ENCODE assay signal across 16 mouse cellular contexts in genomic region chr7:29416906-29417305, GRCm38 (mm10).
DNase-seq lines count a peak whose midpoint lies in the region; ATAC-seq and TF ChIP-seq lines count a peak whose summit lies in the region.
"Had no signal": no experiment of that assay in that cellular context is flagged by ENCODE, and none has a peak within 500 bp of the region (broad histone marks: within the 10 kb centered on the region; RNA-seq: fewer than 3 reads in every experiment).

No protein-coding gene starts in this region.

- peaks cover 35% of the 10 kb centered on the region for H3K4me1 ChIP-seq in midbrain, embryonic 13.5 days (replicated peaks)
- no peaks in the 10 kb centered on the region for H3K4me1 ChIP-seq in midbrain, postnatal 0 days (ENCODE audit: insufficient read depth, low read length)
- peaks cover 67% of the 10 kb centered on the region for H3K4me1 ChIP-seq in lung, embryonic 16.5 days (replicated peaks; ENCODE audit: control insufficient read depth, insufficient read depth, low read length)

- H3K9me3 ChIP-seq in midbrain, embryonic 13.5 days, result no peaks in the 10 kb centered on the region
- H3K9me3 ChIP-seq in midbrain, postnatal 0 days (ENCODE audit: low read length), result no peaks in the 10 kb centered on the region
- H3K9me3 ChIP-seq in lung, embryonic 16.5 days (ENCODE audit: control insufficient read depth, low read length), result no peaks in the 10 kb centered on the region
- H3K9me3 ChIP-seq: embryonic facial prominence, embryonic 15.5 days; hindbrain, embryonic 12.5 days had no signal

- no peak overlapping the region for H3K27ac ChIP-seq in midbrain, embryonic 13.5 days
- H3K27ac ChIP-seq in midbrain, postnatal 0 days (ENCODE audit: low read depth, low read length), result no peak overlapping the region
- H3K27ac ChIP-seq in lung, embryonic 16.5 days (ENCODE audit: low read length), result peak overlapping the region; percentile 84
- H3K27ac ChIP-seq: embryonic facial prominence, embryonic 15.5 days; hindbrain, embryonic 12.5 days; macrophage had no signal

- H3K9ac ChIP-seq in midbrain, embryonic 13.5 days (replicated peaks), result no peak overlapping the region
- no peak overlapping the region for H3K9ac ChIP-seq in midbrain, postnatal 0 days (replicated peaks; ENCODE audit: low read length, poor library complexity, severe bottlenecking)
- H3K9ac ChIP-seq in lung, embryonic 16.5 days (ENCODE audit: low read length), result no peak overlapping the region
- H3K9ac ChIP-seq: embryonic facial prominence, embryonic 15.5 days; hindbrain, embryonic 12.5 days had no signal

- no peak for TF ChIP-seq CTCF in midbrain, postnatal 0 days (IDR thresholded peaks at IDR 0.05)

- peak; percentile 39 to 44 for DNase-seq in adrenal gland, postnatal 36 days
- DNase-seq in adrenal gland, postnatal 4 days (ENCODE audit: low spot score in 2 of 2), result no peak
- no peak for DNase-seq in midbrain, postnatal 0 days (ENCODE audit: low spot score)
- no peak for DNase-seq in cerebellum, postnatal 4 days (ENCODE audit: low spot score in 2 of 2)
- no peak for DNase-seq in kidney, adult 11 months
- no peak for DNase-seq in layer of hippocampus, adult 18-20 months (ENCODE audit: low spot score in 2 of 2)
- DNase-seq: B cell, adult 2 months; kidney, adult 8-10 months; thymus, adult 18-20 months had no signal

- H3K4me3 ChIP-seq in midbrain, embryonic 13.5 days (replicated peaks), result no peak overlapping the region
- no peak overlapping the region for H3K4me3 ChIP-seq in midbrain, postnatal 0 days (ENCODE audit: low read depth, low read length)
- no peak overlapping the region for H3K4me3 ChIP-seq in lung, embryonic 16.5 days (ENCODE audit: low read length)
- H3K4me3 ChIP-seq: embryonic facial prominence, embryonic 15.5 days; hindbrain, embryonic 12.5 days had no signal

- no peak overlapping the region for H3K4me2 ChIP-seq in midbrain, embryonic 13.5 days (replicated peaks)
- no peak overlapping the region for H3K4me2 ChIP-seq in midbrain, postnatal 0 days (ENCODE audit: low read depth, low read length, poor library complexity, severe bottlenecking)
- no peak overlapping the region for H3K4me2 ChIP-seq in lung, embryonic 16.5 days (ENCODE audit: low read depth, low read length)
- H3K4me2 ChIP-seq: embryonic facial prominence, embryonic 15.5 days; heart, embryonic 11.5 days; hindbrain, embryonic 12.5 days had no signal

- WGBS in midbrain, embryonic 13.5 days, result 56% methylated on average over 2 of the region's 2 CpGs
- 54% methylated on average over 2 of the region's 2 CpGs for WGBS in midbrain, postnatal 0 days
- WGBS in lung, embryonic 16.5 days, result 32% methylated on average over 2 of the region's 2 CpGs

- H3K36me3 ChIP-seq in midbrain, embryonic 13.5 days, result no peaks in the 10 kb centered on the region
- H3K36me3 ChIP-seq in midbrain, postnatal 0 days (ENCODE audit: insufficient read depth, low read length), result no peaks in the 10 kb centered on the region
- no peaks in the 10 kb centered on the region for H3K36me3 ChIP-seq in lung, embryonic 16.5 days (ENCODE audit: control insufficient read depth, insufficient read depth, low read length)
- H3K36me3 ChIP-seq: embryonic facial prominence, embryonic 15.5 days; hindbrain, embryonic 12.5 days had no signal

- ATAC-seq in midbrain, embryonic 13.5 days, result 0 out of 2 replicates have a peak, but pooled peaks have one; percentile 55
- ATAC-seq in midbrain, postnatal 0 days (ENCODE audit: low FRiP score), result no peak
- ATAC-seq in lung, embryonic 16.5 days (ENCODE audit: low read depth), result peak; percentile 65
- ATAC-seq: Patski had no signal

- no peaks in the 10 kb centered on the region for H3K27me3 ChIP-seq in midbrain, embryonic 13.5 days
- H3K27me3 ChIP-seq in midbrain, postnatal 0 days (ENCODE audit: insufficient read depth, low read length), result no peaks in the 10 kb centered on the region
- H3K27me3 ChIP-seq in lung, embryonic 16.5 days (ENCODE audit: control insufficient read depth, insufficient read depth, low read depth, low read length), result no peaks in the 10 kb centered on the region
- H3K27me3 ChIP-seq: embryonic facial prominence, embryonic 15.5 days; hindbrain, embryonic 12.5 days; Patski had no signal

Comparison
In these comparisons a context has a peak if more than half of its experiments do, and no peak if none do; other contexts are left out.
1. DNase-seq: peak in adrenal gland, postnatal 36 days (2 of 2); none in adrenal gland, postnatal 4 days (0 of 2), midbrain, postnatal 0 days (single experiment), cerebellum, postnatal 4 days (0 of 2), kidney, adult 11 months (single experiment) and layer of hippocampus, adult 18-20 months (0 of 2).